Mouse (Mus musculus) cerebellum, adult 11-12 months (tissue): ENCODE results near the gene Pex19.

Experiments used
- DNase-seq: peaks from one replicate; pipeline ENCODE4 v3.0.0; 2022

Gene Pex19

DNA sequence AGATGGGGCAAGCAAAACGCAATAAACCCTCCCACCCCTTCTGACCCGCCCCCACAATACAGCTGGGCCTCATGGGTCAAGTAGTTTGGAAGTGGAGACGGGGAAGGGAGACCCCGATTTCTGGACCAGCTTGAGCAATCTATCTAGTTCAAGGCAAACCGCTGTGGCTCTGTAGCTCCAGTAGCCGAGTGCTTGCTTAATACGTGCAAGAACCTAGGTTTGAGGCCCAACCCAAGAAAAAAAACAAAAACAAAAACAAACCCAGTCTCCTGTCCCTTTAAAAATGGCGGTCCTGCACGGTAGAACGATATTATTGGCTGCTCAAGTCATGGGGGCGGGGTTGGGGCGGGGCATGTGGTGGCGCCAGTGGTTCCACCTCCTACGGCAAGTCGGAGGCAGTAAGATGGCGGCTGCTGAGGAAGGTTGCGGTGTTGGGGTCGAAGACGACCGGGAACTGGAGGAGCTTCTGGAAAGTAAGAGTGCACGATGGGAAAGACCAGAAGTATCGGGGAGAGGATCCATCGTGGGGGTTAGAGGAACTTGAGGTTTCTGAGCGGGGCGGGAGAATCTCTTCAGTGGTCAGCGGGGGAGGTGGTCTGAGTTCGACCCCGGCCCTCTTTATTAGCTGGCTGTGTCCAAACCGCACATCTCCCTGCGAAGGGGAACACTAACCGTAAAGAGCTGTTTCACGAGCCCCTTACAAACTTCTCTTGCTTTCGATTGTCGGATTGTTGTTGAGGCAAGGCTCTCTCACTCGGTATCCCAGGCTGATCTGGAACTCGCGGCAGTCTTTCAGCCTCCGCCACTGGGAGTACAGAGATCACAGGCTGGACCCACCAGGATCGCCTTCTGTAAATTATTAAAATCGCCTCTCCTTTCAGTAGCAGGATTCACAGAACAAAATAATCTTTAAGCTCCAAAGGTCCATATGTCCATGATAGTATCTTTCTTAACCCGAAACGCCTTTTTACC, at the start of gene Pex19:
Pex19 (plus strand) TSS at position 380 of the 972 bp plus-strand sequence.
- peak; percentile 75 for DNase-seq

DNA sequence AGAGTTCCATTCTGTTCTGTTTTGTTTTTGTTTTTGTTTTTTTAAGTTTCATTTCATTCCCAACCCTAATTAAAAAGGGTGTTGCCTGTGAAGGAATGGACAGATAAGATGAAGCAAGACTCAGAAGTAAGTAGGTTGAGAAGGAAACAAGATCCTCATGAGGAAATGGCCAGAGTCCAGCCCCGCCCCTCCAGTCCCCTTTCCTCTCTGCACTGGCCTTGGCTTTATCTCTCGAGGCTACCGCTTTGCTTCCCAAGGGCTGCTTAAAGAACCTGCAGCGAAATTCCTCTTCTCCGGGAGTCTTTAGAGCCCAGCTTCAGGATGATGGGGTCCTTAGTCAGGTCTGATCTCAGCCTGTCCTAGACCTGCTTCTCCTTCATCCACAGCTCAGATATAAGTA, 48.6 kb upstream of the Pex19 start:
- no peak for DNase-seq

DNA sequence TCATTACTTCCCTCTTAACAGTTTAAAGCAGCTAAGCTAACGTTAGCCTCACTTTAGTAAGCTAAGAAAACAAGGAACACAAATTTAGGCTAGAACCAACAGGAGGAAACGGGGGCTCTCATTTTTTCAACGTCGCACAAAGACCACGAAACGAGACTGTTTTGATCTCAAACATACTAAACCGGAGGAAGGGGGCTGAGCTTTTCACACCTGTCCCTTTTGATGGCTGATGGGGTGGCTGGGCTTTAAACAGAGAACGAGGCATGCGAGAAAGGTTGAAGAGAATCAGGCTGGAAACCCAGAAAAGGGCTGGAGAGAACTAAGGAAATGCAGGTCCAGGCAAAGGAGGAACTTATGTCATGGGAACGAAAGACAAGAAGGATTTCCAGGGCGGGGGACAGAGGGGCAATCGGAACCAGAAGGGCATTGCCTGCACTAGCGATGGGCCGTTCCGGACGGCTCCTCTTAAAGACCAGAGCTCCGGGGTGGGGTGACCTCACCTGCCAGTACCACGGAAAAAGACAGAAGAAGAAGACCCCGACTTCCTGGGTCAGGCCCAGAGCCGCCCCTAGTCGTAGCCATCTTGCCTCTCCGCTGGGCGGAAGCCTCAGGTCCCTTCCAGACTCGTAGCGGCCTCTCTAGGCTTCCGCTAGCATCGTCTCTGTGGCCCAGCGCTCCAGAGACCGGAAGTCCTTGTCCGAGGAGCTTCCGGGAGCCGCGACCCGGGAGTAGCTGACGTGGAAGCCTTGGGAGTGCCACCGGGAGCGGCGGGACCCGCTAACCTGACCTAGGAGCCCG, 44.3 kb upstream of the Pex19 start, which contains the start of the genes Copa and Ncstn:
Copa (plus strand) TSS at position 429 of the 798 bp plus-strand sequence.
Ncstn (minus strand) TSS at position 695 of the 798 bp plus-strand sequence.
- peak; percentile 93 for DNase-seq

DNA sequence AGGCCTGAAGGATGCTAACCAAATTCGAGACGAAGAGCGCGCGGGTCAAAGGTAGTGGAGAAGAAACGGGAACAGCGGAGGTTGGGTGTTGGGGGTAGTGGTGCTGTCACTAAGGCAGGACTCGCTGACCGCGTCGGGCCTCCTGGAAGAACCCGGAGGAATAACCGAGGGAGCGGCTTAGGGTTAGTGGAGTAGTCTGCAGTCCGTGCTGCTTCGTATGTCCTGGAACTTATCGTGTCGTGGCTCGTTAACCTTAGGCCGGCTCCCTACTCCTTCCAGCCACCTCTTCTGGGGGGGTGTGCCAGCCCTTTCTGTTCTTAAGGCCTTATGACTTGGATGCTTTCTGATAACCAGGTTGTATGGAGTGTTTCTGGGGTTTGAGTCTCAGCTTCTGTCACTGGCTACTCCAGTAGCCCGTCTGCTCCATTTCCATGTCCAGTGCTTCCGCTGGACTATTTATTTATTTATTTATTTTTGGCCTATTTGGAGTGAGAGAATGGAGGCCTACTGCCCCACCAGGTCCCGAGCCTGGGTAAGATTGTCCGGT, 43.6 kb upstream of the Pex19 start:
- DNase-seq = no peak

DNA sequence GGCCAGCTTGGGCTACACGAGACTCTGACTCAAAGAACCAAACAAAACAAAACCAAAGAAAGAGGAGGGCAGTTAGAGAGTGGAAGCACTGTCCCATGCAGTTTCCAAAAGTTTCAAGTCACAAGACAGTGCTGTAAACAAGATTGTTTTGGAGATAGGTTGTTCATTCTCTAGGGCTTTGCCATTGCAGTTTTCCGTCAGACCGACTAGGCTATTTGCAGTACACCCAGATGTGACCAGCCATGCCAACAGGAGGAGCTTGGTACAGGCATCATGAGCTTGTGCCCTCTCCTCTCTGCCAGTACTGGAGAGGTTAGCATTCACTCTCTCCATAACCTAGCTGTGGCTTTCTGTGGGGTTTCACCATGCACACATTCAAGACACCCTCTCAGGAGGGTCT, 33.0 kb upstream of the Pex19 start:
- no peak for DNase-seq

DNA sequence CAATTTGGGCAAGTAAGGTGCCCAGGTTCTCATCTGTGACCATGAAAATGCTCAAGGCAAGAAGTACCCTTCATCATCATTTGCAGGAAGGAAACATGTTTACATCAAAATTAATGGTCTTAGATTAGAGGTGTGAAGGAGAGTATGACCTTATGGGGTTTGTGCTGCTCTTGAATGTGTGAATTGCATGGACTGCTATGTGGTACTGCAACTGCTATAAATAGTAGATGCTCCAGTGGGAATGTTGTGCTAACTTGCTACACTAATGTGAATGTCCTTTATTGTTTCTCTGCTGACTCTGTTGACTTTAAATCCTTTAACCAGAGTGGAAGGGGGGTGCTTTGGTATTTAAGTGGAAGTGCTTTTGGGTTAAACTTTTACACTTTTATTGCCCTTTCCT, 32.3 kb upstream of the Pex19 start:
- DNase-seq = no peak

DNA sequence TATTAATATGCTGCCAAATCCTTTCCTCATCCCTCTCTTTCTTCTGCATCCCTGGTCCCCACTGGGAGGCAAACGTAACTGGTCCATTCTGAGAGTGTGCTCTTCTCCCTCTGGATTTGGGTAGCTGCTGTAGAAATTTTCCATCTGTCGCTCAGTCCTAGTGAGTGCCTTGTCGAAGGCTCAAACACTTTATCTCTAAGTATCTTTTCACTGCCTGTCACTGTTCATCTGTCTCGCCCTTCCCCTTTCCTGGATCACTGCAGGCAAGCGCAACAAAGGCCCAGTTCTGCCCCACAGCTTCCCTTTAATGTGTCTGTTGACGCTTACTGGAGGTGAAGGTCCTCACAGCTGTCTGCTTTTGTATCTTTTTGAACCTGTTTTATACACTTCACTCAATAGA, 31.4 kb upstream of the Pex19 start:
- no peak for DNase-seq

DNA sequence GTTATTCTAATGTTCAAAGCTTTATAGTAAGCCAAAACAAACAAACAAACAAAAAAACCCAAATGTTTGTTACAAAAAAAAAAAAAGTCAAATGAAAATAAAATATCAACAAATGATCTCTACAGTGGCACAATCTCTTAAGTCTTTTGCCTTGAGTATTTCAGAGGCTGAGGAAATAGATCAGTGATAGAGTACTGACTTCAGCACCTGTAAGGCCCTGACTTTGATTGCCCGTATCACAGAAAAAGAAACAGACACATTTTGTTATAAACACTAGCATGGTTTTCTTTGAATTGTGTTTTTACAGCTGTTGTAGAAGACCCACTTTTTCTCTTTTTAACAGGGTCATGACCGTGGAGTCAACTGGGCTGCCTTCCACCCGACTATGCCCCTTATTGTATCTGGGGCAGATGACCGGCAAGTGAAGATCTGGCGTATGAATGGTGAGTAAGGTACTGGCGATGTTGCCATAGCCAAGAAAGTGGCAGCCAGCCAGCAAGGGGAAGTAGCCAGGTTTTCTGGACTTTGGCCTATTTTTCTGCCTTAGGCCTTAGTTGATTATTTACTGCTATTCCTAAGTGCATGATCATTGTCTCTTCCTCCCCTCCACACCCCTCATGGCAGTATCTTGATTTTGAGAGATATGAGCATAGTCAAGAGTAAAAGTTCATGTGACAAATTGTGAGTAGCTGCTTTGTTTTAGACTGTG, 27.1 kb upstream of the Pex19 start:
- DNase-seq = peak; percentile 23

DNA sequence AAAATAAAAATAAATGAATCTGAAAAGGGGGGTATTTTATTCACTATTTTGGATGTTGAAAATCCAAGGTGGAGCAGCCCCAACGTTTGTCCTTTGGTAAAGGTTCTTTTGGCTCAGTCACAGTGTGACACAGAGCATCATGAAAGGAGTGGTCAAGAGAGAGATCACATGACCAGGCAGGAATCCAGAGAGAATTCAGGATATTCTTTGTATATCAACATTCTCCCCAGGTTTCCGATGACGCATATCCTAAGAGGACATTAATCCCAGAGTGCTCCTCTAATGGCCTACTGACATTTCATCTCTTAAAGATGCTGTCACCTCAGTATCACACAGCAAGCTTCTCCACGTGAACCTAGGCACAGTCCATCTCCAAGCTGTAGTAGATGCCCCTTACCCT, 22.9 kb upstream of the Pex19 start:
- no peak for DNase-seq

DNA sequence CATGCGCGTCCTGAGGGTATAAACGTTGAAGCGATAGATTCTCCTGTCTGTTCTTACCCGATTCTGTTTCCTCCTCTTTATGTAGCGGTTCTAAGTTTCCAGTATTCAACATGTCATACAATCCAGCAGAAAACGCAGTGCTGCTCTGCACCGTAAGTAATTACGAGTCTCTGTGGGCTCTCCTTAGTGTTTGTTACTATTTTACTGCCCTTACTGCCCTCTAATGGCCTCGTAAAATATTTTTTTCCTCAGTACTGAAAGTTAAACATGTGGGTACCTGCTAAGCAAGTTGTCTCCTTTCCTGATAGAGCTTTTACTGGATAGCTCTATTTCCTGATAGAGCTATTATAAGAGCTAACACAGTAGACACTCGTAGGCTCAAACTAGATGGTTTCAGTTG, 21.5 kb upstream of the Pex19 start:
- DNase-seq = no peak

DNA sequence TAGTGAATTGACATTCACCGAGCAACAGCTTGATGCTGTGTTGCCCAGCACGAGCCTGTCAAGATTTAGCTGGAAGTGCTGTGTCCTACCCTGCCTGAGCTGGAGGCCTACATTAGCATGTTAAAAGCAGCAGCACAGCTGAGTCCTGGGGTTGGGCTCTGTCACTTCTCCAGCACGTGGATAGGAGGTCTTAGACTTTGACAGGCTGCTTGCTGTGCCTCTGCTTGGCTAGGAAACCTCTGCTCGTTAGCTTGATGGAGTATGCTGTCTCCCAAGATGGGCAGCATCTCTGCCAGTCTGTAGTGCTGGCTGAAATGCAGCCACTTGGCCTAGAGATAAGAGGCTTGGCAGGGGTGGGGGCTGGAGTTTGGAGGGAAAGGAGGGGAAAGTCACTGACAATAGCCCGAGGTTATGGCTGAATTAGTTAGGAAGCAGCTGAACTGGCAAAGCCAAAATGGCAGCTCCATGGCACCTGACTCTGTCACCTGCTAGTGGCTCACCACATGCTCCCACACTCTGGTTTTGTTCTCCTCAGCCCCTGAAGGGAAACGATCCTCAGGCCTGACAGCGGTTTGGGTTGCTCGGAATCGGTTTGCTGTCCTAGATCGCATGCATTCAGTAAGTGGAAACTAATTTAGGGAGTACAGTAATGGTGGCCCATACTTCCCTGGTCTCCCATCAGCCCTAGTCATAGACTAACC, 18.6 kb upstream of the Pex19 start:
- no peak for DNase-seq

DNA sequence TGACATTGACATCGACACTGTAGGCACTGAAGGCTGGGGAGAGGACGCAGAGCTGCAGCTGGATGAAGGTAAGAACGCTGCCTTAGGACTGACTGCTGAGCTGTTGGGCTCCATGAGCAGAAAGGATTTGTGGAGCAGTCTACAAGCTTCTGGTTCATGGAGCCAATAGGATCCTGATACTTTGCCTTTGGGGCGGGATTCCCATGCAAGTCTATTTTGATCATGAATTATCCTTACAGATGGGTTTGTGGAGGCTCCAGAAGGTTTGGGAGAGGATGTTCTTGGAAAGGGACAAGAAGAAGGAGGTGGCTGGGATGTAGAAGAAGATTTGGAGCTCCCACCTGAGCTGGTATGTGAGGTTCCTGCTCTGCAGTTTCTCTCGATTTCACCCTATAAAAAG, 9.6 kb upstream of the Pex19 start:
- no peak for DNase-seq

DNA sequence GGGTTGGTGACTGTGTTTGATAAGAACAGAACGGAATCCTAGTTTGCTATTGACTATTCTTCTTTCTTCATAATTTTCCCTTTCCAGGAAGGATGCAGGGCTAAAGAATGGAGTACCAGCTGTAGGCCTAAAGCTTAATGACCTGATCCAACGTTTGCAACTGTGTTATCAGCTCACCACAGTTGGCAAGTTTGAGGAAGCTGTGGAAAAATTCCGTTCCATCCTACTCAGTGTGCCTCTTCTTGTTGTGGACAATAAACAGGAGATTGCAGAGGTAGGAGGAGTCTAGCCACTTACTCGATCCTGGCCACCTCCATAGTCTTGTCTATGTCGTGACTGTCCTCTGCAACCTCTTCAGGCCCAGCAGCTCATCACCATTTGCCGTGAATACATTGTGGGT, 7.5 kb upstream of the Pex19 start:
- no peak for DNase-seq

DNA sequence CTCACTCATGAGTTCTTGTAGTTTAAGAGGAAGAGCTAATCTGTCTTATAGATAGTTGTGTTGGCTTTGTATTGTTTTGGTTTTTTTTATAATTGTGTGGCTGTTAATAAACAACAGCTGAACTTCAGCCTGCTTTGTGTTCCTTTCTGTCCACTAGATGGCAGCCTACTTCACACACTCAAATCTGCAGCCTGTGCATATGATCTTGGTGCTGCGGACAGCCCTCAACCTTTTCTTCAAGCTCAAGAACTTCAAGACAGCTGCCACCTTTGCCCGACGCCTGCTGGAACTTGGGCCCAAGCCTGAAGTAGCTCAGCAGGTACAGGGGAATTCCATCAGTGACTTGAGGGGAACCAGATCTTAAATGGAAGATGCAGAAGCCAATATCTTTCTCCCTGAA, 6.8 kb upstream of the Pex19 start:
- DNase-seq = peak; percentile 48

DNA sequence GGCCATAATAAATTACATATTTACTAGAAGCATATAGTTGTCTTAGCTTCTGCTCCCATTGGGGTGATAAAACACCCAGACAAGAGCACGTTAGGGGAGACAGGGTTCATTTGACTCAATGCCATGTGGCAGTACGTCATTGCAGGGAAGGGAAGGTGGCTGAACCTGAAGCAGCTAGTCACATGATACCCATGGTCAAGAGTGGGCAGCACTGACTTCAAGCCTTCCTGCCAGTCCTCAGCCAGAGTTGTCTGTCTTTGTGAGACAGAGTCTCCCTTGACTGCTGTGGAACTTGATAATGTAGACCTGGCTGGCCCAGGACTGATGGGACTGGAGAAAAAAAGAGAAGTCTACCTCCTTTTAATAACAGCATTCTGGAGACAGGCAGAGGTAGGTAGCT, 3.9 kb upstream of the Pex19 start:
- DNase-seq = no peak

DNA sequence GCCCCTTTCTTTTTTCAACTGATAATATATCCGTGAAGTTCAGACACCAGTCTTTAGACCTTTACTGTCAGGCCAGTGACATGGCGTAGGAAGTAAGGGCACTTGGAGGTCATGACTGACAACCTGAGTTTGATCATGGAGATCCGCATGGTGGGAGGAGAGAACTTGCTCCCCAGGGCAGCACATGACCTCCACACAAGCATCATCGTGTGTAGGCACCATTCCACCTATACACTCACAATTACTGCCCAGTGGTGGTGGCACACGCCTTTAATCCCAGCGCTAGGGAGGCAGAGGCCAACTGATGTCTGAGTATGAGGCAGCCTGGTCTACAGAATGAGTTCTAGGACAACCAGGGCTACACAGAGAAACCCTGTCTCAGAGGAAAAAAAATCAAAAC, 2.0 kb upstream of the Pex19 start:
- no peak for DNase-seq

DNA sequence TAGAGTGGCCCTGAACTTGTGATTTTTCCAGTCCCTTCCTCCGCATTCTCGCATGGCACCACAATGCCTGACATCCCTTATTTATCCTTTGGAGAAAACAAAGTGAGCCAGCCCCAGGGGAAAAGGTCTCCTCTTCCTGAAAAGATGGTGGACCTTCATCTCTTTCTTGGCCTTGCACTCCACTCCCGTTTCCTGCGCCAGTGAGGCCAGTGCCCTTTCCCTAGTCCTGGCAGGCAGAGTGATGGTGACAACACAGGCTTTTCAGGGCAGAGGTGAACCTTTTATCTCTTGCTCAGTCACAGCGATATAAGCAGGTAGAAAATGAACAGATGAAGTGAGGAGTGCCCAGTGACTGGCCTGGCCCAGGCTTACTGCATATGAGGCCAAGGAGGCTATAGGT, 932 bp downstream of the Pex19 start:
- no peak for DNase-seq

DNA sequence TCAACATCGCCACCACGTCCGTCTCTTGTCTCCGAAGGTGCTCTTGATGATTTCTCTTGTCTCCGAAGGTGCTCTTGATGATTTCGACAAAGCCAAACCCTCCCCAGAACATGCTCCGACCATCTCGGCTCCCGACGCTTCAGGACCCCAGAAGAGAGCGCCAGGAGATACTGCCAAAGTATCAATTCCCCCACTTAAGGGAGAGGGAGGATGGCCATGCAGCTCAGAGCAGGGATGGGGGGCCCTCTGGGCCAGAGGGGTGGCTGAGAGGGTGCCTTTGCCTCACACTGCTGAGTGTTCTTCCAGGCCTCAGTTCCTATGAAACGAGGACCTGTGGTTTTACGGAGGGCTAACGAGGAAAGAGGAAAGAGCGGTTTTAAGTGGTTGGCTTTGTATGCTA, 2.0 kb downstream of the Pex19 start:
- DNase-seq = no peak

DNA sequence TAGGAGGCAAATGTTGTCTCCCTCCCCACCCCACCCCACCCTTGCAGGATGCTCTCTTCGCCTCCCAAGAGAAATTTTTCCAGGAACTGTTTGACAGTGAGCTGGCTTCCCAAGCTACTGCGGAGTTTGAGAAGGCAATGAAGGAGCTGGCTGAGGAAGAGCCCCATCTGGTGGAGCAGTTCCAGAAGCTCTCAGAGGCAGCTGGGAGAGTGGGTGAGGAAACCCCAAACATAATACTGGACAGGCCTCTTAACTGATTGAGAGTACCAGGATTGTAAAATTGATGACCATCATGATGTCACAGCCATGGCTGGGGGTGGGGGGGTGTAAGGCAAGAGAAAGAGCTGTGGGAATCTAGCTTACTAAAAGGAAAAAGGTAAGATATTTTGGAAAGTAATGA, 2.6 kb downstream of the Pex19 start:
- no peak for DNase-seq

DNA sequence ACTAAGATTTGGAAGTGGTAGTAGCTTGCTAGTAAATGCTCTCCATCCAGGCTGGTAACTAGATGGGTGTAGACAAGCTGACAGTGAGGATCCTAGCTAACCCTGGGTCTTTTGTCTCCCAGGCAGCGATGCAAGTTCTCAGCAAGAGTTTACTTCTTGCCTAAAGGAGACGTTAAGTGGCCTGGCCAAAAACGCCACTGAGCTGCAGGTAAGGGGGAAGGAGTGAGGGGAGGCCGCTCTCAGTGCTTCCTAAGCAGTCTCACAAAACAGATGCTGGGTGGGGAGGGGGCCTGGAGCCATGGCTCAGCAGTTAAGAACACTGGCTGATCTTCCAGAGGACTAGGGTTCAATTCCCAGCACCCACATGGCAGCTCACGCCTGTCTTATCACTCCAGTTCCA, 3.2 kb downstream of the Pex19 start:
- DNase-seq = no peak

DNA sequence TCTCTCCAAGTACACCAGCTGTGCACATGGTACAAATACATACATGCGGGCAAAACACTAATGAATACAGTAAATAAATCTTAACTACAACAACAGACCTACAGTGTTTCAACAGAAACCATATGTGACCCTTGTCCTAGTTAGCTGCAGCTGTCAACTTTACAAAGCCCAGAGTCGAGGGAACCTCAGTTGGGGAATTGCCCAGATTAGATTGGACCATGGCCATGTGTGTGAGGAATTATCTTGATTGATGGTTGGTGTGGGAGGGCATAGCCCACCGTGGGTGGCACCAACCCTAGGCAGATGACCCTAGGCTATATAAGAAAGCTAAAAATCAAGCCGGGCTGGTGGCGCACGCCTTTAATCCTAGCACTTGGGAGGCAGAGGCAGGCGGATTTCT, 5.8 kb downstream of the Pex19 start:
- no peak for DNase-seq

DNA sequence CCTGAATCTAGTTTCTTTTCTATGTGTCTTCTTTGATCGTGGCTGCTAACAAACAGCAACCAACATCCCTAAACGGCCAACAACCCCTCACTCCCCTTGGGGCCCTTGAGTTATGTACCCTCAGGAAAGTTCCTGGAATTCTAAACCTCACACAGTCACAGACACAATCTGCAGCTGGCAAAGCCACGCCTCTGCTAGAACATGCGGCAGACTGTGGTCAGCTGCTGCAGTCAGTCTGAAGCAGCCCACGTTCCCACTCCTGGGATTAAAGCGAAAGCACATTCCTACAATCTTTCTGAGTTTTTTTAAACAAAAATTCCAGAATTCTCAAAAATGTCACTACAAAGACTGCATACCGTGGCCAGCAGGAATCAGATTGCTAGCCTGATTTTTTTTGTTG, 7.0 kb downstream of the Pex19 start:
- DNase-seq = no peak
